Mouse (Mus musculus): ENCODE results near the gene Man2b2.
"Not testable (repeated sequence)": the region's sequence is repeated elsewhere in the genome, so short reads cannot be mapped to it uniquely, and the experiment has no call there.

The Man2b2 gene

GRCm38 (mm10) chr5:36839032-36839431 lies 8.6 kb upstream of the Man2b2 start:
- in situ Hi-C loops (cut with MboI; ENCODE audit: unreplicated experiment in 2 of 2), result no loop called here

DNA sequence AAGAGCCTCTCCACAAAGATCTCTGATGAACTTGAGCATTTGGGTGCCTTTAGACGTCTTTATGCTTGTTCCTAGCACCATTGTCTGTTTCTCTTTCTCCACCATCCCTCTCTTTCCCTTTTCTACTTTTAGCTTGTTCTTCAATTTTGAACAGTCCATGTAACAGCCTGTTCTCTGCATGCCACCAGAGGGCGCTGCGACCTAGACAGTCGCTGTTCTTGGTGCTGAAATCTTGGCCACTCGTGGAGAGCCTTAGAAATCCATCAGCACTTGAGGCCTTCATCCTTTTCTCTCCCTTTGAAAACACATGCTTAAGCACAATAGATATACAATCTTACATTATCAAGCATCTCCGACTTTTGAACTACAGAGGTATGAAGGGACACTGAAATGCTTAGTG lies 5.5 kb upstream of the Man2b2 start:
- in situ Hi-C loops (cut with MboI; ENCODE audit: unreplicated experiment in 2 of 2), result no loop called here

GRCm38 (mm10) chr5:36831272-36831671 lies 819 bp upstream of the Man2b2 start:
- in situ Hi-C loops (cut with MboI; ENCODE audit: unreplicated experiment in 2 of 2), result no loop called here

GRCm38 (mm10) chr5:36829098-36829497 lies 1.4 kb downstream of the Man2b2 start:
- in situ Hi-C loops (cut with MboI; ENCODE audit: unreplicated experiment in 2 of 2), result no loop called here

DNA sequence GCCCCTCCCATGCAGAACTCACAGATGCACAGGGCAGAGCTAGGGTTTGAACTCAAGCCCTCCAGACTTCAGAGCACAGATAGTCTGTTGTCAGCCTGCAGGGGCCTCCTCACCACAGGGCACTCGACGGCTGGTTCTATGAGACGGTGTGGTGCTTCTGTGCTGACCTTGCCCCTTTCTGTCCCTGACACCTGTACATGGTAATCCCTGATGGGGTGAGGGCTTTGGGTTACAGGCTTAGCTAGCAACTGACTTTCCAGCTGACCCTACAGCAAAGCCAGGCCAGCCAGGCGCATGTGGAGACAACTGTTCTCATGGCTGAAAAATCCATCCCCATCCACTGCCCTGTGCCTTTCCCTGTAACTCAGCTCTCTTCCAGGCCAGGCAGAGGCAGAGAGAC lies 7.5 kb downstream of the Man2b2 start:
- in situ Hi-C loops (cut with MboI; ENCODE audit: unreplicated experiment in 2 of 2), result no loop called here

DNA sequence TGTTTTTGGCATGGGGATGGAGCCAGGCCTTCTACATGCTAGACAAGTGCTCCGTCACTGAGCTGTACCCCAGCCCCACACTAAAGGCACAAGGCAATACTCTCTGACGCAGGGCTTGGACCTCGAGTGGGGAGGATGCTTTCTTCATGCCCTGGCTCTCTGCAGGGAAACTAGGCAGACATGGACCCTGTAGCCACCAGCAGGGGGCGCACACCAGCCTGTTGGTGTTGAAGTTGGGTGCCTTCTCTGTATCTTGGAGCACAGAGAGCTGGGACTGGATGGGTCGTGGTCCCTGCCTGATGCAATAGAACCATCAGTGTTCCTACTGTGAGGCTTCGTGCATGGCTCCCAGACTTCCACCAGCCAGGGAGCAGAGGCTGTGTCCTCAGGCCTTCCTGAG lies 10.3 kb downstream of the Man2b2 start:
- in situ Hi-C loops (cut with MboI; ENCODE audit: unreplicated experiment in 2 of 2), result no loop called here

- in situ Hi-C loops (cut with MboI; ENCODE audit: unreplicated experiment in 2 of 2), result no loop called here
Measured at GRCm38 (mm10) chr5:36819742-36820141, 10.7 kb downstream of the Man2b2 start.

DNA sequence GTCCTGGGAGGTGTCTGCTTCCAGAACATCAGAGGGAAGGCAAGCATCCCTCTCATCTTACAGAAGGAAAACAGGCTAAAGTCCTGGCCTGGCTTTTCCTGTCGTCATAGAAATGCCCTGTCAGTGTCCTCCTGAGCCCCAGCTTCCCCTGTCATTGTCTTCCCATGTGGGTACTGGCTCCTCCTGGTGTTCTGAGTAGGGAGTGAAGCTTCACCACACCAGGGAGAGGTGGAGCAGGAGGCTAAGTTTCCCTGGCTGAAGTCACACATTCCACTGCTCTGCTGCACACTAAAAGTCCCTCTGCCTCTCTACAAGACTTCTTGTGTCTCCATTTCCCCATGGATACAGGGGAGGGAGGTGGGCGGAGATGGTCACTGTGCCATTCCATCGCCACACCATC lies 12.7 kb downstream of the Man2b2 start:
- in situ Hi-C loops (cut with MboI; ENCODE audit: unreplicated experiment in 2 of 2), result no loop called here

GRCm38 (mm10) chr5:36814554-36814953 lies 15.9 kb downstream of the Man2b2 start:
- in situ Hi-C loops (cut with MboI; ENCODE audit: unreplicated experiment in 2 of 2), result no loop called here

DNA sequence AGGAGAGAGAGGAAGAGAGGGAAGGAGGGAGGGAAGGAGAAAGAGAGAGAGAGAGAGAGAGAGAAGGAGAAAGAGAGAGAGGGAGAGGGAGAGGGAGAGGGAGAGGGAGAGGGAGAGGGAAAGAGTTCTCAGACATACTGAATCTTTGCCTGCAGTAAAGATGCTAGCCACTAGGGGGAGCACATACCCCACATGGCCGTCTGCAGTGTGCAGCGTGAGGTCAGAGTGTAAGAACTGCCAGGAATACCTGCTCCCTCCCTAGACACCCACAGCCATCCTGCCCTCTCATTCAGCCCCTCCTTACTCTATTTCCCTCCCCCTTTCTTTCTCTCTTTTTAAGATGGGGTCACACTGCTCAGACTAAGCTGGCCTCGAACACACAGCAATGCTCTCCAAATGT lies 19.0 kb downstream of the Man2b2 start:
- in situ Hi-C loops (cut with MboI; ENCODE audit: unreplicated experiment in 2 of 2), result no loop called here

- in situ Hi-C loops (cut with MboI; ENCODE audit: unreplicated experiment in 2 of 2), result no loop called here
Measured at GRCm38 (mm10) chr5:36810634-36811033, 19.8 kb downstream of the Man2b2 start.

DNA sequence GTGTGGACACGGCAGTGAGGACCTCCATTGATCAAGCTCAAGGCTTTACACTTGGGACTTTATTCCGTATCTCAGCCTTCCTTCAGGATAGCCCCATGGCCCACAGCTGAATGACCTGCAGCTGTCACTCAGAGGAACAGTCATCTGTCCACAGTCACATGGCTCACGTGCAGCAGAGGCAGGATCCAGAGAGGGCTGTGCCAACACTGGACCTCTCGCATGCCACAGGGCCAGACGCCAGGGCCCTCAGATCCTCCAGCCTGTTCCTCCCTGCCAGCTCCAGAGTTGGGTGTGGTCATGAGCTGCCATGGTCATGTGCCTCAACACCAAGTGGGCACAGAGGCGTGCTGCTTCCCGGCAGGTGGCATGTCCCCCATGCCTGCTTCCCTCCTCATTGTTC lies 21.3 kb downstream of the Man2b2 start:
- in situ Hi-C loops (cut with MboI; ENCODE audit: unreplicated experiment in 2 of 2), result no loop called here

GRCm38 (mm10) chr5:36807106-36807505 lies 23.3 kb downstream of the Man2b2 start:
- in situ Hi-C loops (cut with MboI; ENCODE audit: unreplicated experiment in 2 of 2), result no loop called here

DNA sequence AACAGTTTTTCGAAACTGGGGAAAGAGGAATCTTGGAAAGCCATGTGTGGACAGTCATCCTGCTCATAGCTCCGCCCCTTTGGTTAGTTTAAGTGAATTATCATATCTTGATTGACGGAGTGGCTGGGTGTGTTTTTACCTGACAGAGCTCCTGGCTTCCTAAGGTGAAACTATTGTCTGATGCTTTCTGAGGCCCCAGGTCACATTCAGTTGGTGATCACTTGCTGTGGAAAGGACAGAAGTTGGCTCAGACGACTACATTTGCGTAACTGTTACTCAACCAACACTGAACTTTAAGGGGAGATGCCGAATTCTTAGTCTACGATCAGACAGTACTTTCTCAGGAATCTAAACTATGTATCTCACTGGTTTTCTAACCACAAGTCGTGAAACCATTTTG lies 33.2 kb downstream of the Man2b2 start:
- in situ Hi-C loops (cut with MboI; ENCODE audit: unreplicated experiment in 2 of 2), result no loop called here

GRCm38 (mm10) chr5:36796296-36797014 lies 34.0 kb downstream of the Man2b2 start, which contains the start of gene Mrfap1:
Gene Mrfap1, minus strand, starts transcription at chr5:36796772.
- in situ Hi-C loops (cut with MboI; ENCODE audit: unreplicated experiment in 2 of 2), result not testable (repeated sequence)

DNA sequence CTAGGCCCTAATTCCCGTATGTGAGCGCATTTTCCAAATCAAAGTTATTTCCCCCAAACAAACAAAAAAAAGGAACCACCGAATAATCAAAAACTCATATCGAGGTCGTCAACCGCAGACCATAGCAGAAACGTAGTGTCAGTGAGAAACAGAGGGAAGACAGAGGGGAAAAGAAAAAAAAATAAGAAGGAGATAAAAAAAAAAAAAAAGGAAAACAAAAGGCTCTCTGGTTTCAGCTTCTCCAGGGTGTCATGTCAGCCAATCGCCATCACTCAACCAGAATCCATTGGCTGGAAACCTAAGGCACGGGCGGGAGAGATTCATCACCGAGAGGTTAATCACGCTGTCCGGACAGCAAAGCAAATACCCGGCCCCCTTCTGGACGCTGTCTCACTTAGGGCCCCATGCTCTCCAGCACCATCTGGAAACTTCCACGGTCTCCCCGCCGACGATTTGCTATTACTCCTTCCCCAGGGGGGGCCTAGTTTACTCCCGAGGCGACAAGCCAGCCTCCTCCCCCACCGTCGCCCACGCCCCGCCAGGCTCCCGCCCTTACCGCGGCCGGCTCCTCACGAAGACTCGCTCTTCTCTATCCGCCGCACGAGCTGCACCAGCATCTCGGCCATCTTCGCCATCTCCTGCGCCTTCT lies 34.7 kb downstream of the Man2b2 start:
- in situ Hi-C loops (cut with MboI; ENCODE audit: unreplicated experiment in 2 of 2), result not testable (repeated sequence)

- in situ Hi-C loops (cut with MboI; ENCODE audit: unreplicated experiment in 2 of 2), result no loop called here
Measured at GRCm38 (mm10) chr5:36791861-36792260, 38.6 kb downstream of the Man2b2 start.

- in situ Hi-C loops (cut with MboI; ENCODE audit: unreplicated experiment in 2 of 2), result no loop called here
Measured at GRCm38 (mm10) chr5:36786052-36786451, 44.4 kb downstream of the Man2b2 start.

GRCm38 (mm10) chr5:36779512-36779911 lies 50.9 kb downstream of the Man2b2 start:
- in situ Hi-C loops (cut with MboI; ENCODE audit: unreplicated experiment in 2 of 2), result no loop called here

DNA sequence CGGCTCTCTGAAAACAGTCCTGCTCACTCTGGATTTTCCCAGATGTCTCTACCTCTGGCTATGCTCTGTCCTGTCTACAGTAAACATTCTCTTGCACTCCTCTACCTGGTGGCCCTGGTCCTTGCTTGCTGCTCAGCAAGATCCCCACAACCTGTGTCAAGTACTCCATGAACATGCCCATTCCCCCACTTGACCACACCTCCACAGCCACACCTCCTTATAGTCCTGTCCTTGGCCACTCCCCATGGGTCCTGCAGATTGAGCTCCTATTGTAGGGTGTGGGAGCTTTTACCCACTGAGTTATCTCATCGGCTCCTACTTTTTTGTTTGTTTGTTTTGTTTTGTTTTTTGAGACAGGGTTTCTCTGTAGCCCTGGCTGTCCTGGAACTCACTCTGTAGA lies 51.6 kb downstream of the Man2b2 start:
- in situ Hi-C loops (cut with MboI; ENCODE audit: unreplicated experiment in 2 of 2), result no loop called here

- in situ Hi-C loops (cut with MboI; ENCODE audit: unreplicated experiment in 2 of 2), result no loop called here
Measured at GRCm38 (mm10) chr5:36777186-36777585, 53.3 kb downstream of the Man2b2 start.

DNA sequence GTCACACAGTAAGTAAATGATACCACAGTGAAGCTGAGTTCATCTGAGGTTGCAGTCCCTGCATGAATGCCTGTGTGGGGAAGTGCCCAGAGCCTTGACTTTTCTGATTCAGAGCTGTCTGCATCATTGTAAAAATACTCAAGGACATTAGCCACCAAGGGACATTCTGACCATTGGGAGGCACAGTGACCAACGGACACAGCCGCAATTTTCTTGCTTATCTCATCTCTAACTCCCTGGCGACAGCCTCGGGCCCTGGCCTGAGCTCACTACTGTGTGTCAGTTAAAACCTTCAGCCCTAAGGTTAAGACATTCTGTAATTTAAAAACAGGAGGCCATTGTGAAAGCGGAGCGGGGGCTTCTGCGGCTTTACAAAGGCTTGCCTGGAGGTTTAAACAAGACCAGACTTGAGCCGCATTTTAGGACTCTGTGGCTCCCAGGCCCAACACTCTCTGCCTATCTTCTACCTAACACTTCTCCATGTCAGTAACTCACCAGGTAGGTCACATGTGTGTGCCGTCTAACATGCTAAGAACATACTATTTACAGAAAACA lies 54.4 kb downstream of the Man2b2 start:
- in situ Hi-C loops (cut with MboI; ENCODE audit: unreplicated experiment in 2 of 2), result no loop called here

Data from v-Abl transformed pro-B cells (cell line).